Mouse (Mus musculus): ENCODE measurements around the gene Fmnl3.

DNA sequence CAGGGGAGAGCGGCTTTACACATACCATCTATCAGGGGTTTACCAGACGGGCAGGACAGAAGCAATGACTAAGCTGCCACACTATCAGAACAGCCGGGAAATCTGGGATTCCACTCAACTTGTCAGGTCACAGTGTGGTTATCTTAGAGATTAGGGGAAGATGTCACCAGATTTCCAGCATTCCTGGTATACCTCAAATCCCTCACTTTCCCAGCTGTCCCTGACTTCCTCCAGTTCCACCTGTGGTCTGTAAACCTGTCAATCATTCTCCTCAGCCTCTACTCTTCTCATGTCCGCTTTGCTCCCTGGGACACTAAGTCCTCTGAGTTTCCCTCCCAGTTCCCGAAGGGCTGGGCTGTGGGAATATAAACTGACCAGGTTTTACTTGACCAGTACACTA lies 18.0 kb downstream of the Fmnl3 start:
- no peak for TF ChIP-seq CTCF (IDR thresholded peaks at IDR 0.05; ENCODE audit: borderline replicate concordance, insufficient read depth, low read length)
- TF ChIP-seq POLR2A (IDR thresholded peaks at IDR 0.05; ENCODE audit: low read depth, low read length): no peak
